Mouse (Mus musculus) B cell, adult 62 days (primary cell): ENCODE measurements around the gene Cep164. TPM values are rescaled to one million over a fixed set of nuclear protein-coding genes. Genes with fewer than 3 reads are reported as not detected.

Experiments used
- total RNA-seq: library from RNA; stranded (reverse); gene quantifications from 4 replicates; pipeline ENCODE4 v1.2.4, GENCODE M21; 2023

Gene Cep164
- total RNA-seq = 24.2 to 32.6 TPM (median 28.0 TPM) in 4 replicates

GRCm38 (mm10) chr9:45828291-45828963, at the start of gene Cep164:
Cep164 (minus strand) TSS chr9:45828691.

GRCm38 (mm10) chr9:45838434-45839138, 10.1 kb upstream of the Cep164 start, which contains the start of gene Bace1:
Bace1 (plus strand) TSS chr9:45838580.

Other genes starting within 250 kb of the Cep164 start
- gene Bace1, start 9.9 kb upstream of the Cep164 start, total RNA-seq = not detected in 4 replicates
- 65.6 to 75.1 TPM (median 71.9 TPM) in 4 replicates for gene Pcsk7, start 77.8 kb upstream of the Cep164 start, total RNA-seq
- gene Rnf214, start 78.2 kb upstream of the Cep164 start, total RNA-seq = 31.5 to 40.1 TPM (median 34.9 TPM) in 4 replicates
- 1.5 to 4.1 TPM (median 1.9 TPM) in 4 replicates for gene Tagln, start 107.4 kb upstream of the Cep164 start, total RNA-seq
- 240 to 268 TPM (median 248 TPM) in 4 replicates for gene Sidt2, start 126.6 kb upstream of the Cep164 start, total RNA-seq
- gene Pafah1b2, start 184.0 kb upstream of the Cep164 start, total RNA-seq = 53.6 to 68.0 TPM (median 58.9 TPM) in 4 replicates
- 50.1 to 52.9 TPM (median 52.2 TPM) in 4 replicates for gene Sik3, start 184.1 kb upstream of the Cep164 start, total RNA-seq